Comparison of ENCODE assay signal across 9 mouse cellular contexts in genomic region chr9:111916684-111917535, GRCm38 (mm10).
DNase-seq lines count a peak whose midpoint lies in the region; ATAC-seq and TF ChIP-seq lines count a peak whose summit lies in the region.
"Had no signal": no experiment of that assay in that cellular context is flagged by ENCODE, and none has a peak within 500 bp of the region (broad histone marks: within the 10 kb centered on the region; RNA-seq: fewer than 3 reads in every experiment).

No protein-coding gene starts in this region.

- no peak overlapping the region for H3K27ac ChIP-seq in layer of hippocampus, adult 2 months
- H3K27ac ChIP-seq in embryonic facial prominence, embryonic 15.5 days (replicated peaks) = no peak overlapping the region
- no peak overlapping the region for H3K27ac ChIP-seq in hindbrain, embryonic 13.5 days
- H3K27ac ChIP-seq in neural tube, embryonic 12.5 days = no peak overlapping the region

- 32% methylated on average over 17 of the region's 17 CpGs for WGBS in embryonic facial prominence, embryonic 15.5 days
- 27% methylated on average over 17 of the region's 17 CpGs for WGBS in hindbrain, embryonic 13.5 days
- 34% methylated on average over 17 of the region's 17 CpGs for WGBS in neural tube, embryonic 12.5 days

- H3K9ac ChIP-seq in embryonic facial prominence, embryonic 15.5 days = no peak overlapping the region
- no peak overlapping the region for H3K9ac ChIP-seq in hindbrain, embryonic 13.5 days
- H3K9ac ChIP-seq in neural tube, embryonic 12.5 days = peak overlapping the region; percentile 35; the same call in 1 of the 2 replicates

- H3K4me1 ChIP-seq in embryonic facial prominence, embryonic 15.5 days = no peaks in the 10 kb centered on the region
- no peaks in the 10 kb centered on the region; the same call in 1 of the 2 replicates for H3K4me1 ChIP-seq in hindbrain, embryonic 13.5 days (replicated peaks)
- H3K4me1 ChIP-seq in neural tube, embryonic 12.5 days = no peaks in the 10 kb centered on the region

- no peaks in the 10 kb centered on the region for H3K9me3 ChIP-seq in embryonic facial prominence, embryonic 15.5 days (replicated peaks)
- no peaks in the 10 kb centered on the region for H3K9me3 ChIP-seq in hindbrain, embryonic 13.5 days
- H3K9me3 ChIP-seq in neural tube, embryonic 12.5 days = no peaks in the 10 kb centered on the region

- 0 out of 2 replicates have a peak overlapping the region, but pooled peaks have one; percentile 17 for H3K4me2 ChIP-seq in embryonic facial prominence, embryonic 15.5 days (replicated peaks)
- H3K4me2 ChIP-seq in hindbrain, embryonic 13.5 days = peak overlapping the region; percentile 41
- peak overlapping the region; percentile 47 for H3K4me2 ChIP-seq in neural tube, embryonic 12.5 days (replicated peaks)

- no peaks in the 10 kb centered on the region for H3K27me3 ChIP-seq in embryonic facial prominence, embryonic 15.5 days
- H3K27me3 ChIP-seq in hindbrain, embryonic 13.5 days = no peaks in the 10 kb centered on the region
- no peaks in the 10 kb centered on the region for H3K27me3 ChIP-seq in neural tube, embryonic 12.5 days (replicated peaks)

- intact Hi-C loops in left cerebral cortex, postnatal 36 days (cut with DNase I) = loop anchor here (5.0 to 10.0 kb wide), 3 partner anchors 232 to 1730 kb away; no protein-coding TSS in a partner anchor

- no peak overlapping the region for H3K4me3 ChIP-seq in layer of hippocampus, adult 2 months
- H3K4me3 ChIP-seq in embryonic facial prominence, embryonic 15.5 days (replicated peaks) = no peak overlapping the region
- no peak overlapping the region for H3K4me3 ChIP-seq in hindbrain, embryonic 13.5 days
- H3K4me3 ChIP-seq in neural tube, embryonic 12.5 days = no peak overlapping the region
- H3K4me3 ChIP-seq: megakaryocyte, embryonic 14.5 days had no signal

- peak in 1 of 2 experiments; percentile 68 for DNase-seq in layer of hippocampus, adult 2 months (ENCODE audit: low spot score in 2 of 2)
- no peak for DNase-seq in layer of hippocampus, adult 9-10 months (ENCODE audit: low spot score)
- DNase-seq in adrenal gland, postnatal 36 days = peak; percentile 46 to 48
- DNase-seq in left cerebral cortex, postnatal 36 days (ENCODE audit: low spot score in 2 of 2) = peak; percentile 24 to 37

- TF ChIP-seq CTCF in layer of hippocampus, adult 2 months (conservative IDR thresholded peaks at IDR 0.05) = peak; percentile 85

- ATAC-seq in embryonic facial prominence, embryonic 15.5 days (ENCODE audit: insufficient number of reproducible peaks, low FRiP score, low TSS enrichment, low read depth) = no peak
- peak; percentile 74; the same call in 1 of the 2 replicates for ATAC-seq in hindbrain, embryonic 13.5 days (ENCODE audit: low FRiP score)
- ATAC-seq in neural tube, embryonic 12.5 days (ENCODE audit: low FRiP score, low read depth) = peak; percentile 81
- no peak for ATAC-seq in activated CD4-positive, CD25-positive, alpha-beta regulatory T cell, adult 4 months

- H3K36me3 ChIP-seq in embryonic facial prominence, embryonic 15.5 days = no peaks in the 10 kb centered on the region
- H3K36me3 ChIP-seq in hindbrain, embryonic 13.5 days = no peaks in the 10 kb centered on the region
- H3K36me3 ChIP-seq in neural tube, embryonic 12.5 days = no peaks in the 10 kb centered on the region

Comparison
In these comparisons a context has a peak if more than half of its experiments do, and no peak if none do; other contexts are left out.
1. ATAC-seq: peak in hindbrain, embryonic 13.5 days (single experiment) and neural tube, embryonic 12.5 days (single experiment); none in embryonic facial prominence, embryonic 15.5 days (single experiment) and activated CD4-positive, CD25-positive, alpha-beta regulatory T cell, adult 4 months (single experiment).
2. Peak in every context shown above with its lines, with median percentiles within 50 percentile points of each other: H3K4me2 ChIP-seq.